Mouse (Mus musculus): ENCODE data around the gene Dnmt3a.
A peak's percentile ranks its signal among the peaks of the same experiment; 100 is the strongest.
"Not testable (repeated sequence)": the region's sequence is repeated elsewhere in the genome, so short reads cannot be mapped to it uniquely, and the experiment has no call there.

The Dnmt3a gene

GRCm38 (mm10) chr12:3917668-3918341 is 112.0 kb downstream of the Dnmt3a start:
- peak; percentile 18 for DNase-seq (ENCODE audit: low spot score)

DNA sequence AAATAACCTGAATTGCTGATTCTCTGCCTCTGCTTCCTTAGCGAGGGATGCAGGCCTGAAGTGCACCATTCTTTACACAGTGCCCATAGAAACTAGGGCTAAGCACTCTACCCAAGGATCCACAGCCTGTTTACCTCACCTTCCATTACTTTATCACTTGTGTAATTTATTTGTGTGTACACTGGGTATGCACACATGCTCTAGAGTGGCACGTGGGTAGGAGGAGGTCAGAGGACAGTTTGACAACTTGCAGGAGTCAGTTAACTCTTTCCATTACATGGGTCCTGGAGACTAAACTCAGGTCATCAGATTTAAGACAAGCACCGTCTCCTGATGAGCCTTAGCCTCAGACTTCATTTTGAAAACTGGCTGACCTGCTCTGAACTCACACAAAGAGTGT is 112.8 kb downstream of the Dnmt3a start:
- DNase-seq (ENCODE audit: low spot score): no peak

DNA sequence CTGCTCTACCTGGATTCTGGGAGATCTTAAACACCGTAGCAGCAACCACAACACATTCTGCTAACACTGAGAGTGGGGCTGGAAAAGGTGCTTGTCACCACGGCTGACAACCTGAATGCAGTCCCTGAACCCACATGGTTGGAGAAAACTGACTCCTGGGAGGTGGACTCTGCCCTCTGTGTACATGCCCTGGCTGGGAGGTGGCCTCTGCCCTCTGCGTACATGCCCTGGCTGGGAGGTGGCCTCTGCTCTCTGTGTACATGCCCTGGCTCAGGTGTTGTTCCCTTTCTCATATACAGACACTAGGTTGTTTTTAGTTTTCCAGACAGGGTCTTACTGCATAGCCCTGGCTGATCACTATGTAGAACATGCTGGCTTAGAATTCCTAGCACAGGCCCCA is 113.6 kb downstream of the Dnmt3a start:
- DNase-seq (ENCODE audit: low spot score): no peak

DNA sequence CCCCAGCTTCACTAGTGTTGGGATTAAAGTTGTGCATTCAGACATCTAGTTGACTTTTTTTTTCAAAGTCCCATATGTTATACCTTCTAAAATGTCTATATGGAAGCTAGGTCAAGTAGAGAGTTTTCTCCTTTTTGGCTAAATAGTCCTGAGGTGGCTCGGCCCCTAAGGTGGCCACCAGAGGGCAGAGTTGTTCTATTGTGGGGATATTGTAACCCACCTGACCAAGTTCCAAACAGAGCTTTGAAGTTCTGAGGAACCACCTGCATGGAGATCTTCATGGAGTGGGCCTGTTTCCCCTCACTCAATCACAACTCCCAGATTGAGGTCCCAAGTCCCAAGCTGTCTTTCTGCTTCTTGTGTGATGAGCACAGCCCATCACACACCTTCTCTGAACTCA is 120.3 kb downstream of the Dnmt3a start:
- peak; percentile 80 for DNase-seq (ENCODE audit: low spot score)

DNA sequence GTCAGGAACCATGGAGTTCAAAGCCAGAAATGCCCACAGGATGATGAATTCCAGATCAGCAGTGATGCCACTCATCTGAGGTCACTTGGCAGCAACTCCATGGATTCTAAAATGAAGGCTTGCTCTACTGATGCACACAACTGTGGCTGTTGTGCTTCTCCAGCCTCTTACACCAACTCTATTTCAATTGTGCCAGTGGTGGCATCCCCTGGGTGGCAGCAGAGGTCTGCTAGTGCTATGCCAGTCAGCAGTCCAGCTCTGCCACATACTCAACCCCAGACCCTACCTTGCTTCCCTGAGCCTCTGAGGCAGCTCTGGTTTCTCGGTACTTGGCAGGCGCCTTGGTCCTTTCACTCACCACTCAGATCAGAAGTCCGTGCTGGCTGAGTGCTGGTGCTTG is 123.0 kb downstream of the Dnmt3a start:
- DNase-seq (ENCODE audit: low spot score): no peak

GRCm38 (mm10) chr12:3930090-3930865 is 124.5 kb downstream of the Dnmt3a start:
- not testable (repeated sequence) for DNase-seq (ENCODE audit: low spot score)

- DNase-seq (ENCODE audit: low spot score): peak; percentile 40
Measured at GRCm38 (mm10) chr12:3942026-3942425, 136.2 kb downstream of the Dnmt3a start.

DNA sequence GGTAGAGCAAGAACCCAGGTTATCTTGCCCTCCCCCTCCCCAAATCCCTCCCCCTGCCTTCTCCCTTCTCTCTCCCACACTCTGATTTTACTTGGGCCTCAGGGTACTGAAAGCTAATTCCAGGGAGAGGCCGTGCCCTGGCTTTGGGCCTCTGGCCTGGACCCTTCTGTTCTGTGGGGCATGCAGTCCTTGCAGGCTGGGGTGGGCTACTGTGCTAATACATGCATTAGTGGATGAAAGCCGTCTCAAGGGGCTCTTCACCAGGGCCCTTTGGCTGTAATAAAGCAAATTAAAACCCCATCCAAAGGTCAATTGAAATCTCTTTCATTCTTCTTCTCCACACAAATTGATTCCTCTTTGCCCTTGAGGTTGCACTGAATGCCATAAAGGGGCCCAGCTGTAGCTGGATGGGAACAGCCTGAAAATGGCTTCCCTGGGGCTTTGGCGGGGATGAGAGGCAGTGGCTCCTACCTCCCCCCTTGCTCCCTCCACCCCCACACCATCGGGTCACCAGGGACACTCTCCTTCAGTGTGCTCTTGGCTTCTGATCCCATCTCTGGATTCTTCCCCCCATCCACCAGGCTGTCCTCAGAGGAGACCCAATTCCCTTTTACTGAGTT is 138.8 kb downstream of the Dnmt3a start:
- DNase-seq (ENCODE audit: low spot score): peak; percentile 40

GRCm38 (mm10) chr12:3947503-3947902 is 141.7 kb downstream of the Dnmt3a start:
- DNase-seq (ENCODE audit: low spot score): no peak

- no peak for DNase-seq (ENCODE audit: low spot score)
Measured at GRCm38 (mm10) chr12:3954651-3955050, 148.8 kb downstream of the Dnmt3a start, which contains the start of gene Pomc. TSS of gene Pomc (plus strand) at chr12:3954951.

GRCm38 (mm10) chr12:3955371-3955770 is 149.6 kb downstream of the Dnmt3a start:
- DNase-seq (ENCODE audit: low spot score): peak; percentile 78

GRCm38 (mm10) chr12:3956351-3956750 is 150.5 kb downstream of the Dnmt3a start:
- peak; percentile 63 for DNase-seq (ENCODE audit: low spot score)

DNA sequence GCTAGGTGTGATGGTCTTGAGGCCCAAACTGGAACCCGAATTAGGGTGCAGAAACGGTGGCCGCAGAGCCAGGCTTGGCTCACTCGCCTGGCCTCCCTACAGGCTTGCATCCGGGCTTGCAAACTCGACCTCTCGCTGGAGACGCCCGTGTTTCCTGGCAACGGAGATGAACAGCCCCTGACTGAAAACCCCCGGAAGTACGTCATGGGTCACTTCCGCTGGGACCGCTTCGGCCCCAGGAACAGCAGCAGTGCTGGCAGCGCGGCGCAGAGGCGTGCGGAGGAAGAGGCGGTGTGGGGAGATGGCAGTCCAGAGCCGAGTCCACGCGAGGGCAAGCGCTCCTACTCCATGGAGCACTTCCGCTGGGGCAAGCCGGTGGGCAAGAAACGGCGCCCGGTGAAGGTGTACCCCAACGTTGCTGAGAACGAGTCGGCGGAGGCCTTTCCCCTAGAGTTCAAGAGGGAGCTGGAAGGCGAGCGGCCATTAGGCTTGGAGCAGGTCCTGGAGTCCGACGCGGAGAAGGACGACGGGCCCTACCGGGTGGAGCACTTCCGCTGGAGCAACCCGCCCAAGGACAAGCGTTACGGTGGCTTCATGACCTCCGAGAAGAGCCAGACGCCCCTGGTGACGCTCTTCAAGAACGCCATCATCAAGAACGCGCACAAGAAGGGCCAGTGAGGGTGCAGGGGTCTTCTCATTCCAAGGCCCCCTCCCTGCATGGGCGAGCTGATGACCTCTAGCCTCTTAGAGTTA is 154.2 kb downstream of the Dnmt3a start:
- peak; percentile 96 for DNase-seq (ENCODE audit: low spot score)

GRCm38 (mm10) chr12:3960553-3960952 is 154.7 kb downstream of the Dnmt3a start:
- DNase-seq (ENCODE audit: low spot score): peak; percentile 36

All from embryo, embryonic 10.5 days (tissue).